Mouse (Mus musculus) right cerebral cortex, postnatal 25 days (tissue): ENCODE results near the gene Zfp639.

ENCODE experiments used
- DNase-seq: peaks from one replicate; pipeline ENCODE4 v3.0.0; 2022

Gene Zfp639

GRCm38 (mm10) chr3:32506366-32507225, 3.5 kb upstream of the Zfp639 start:
- no peak for DNase-seq

- DNase-seq: peak; percentile 59
Observed at GRCm38 (mm10) chr3:32508666-32509324, 1.3 kb upstream of the Zfp639 start.

GRCm38 (mm10) chr3:32510375-32511190, 524 bp downstream of the Zfp639 start:
- peak; percentile 90 for DNase-seq

DNA sequence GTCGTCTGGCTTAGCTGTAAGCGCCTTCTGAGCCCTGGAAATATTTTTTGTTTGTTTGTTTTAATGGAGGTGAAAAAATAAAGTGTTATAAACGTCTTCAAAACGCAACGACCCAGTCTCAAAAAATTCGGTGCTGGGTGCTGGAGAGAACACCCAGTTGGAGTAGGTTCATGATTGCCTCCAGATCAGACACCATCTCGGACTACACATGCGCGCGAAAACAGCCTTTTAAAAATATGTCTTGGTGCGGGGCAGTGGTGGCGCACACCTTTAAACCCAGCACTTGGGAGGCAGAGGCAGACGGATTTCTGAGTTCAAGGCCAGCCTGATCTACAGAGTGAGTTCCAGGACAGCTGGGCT, 1.1 kb downstream of the Zfp639 start:
- no peak for DNase-seq

- no peak for DNase-seq
Observed at GRCm38 (mm10) chr3:32512686-32513284, 2.7 kb downstream of the Zfp639 start.

DNA sequence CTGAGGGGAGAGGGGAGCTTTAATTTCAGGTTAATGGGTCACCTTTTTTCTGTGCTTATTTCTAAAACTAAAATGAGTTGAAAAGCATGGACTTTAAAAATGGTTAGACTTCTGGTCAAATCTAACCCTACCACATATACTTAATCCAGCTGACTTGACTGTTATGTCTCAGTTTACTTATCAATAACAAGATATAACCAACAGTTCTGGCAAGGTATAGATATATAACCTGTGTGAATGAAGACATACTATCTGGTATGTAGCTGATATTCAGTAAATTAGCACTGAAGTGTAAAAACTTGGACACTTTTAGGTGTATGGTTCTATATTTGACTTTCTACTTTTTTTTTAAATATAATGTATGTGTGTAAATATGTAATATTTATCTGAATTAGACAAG, 3.5 kb downstream of the Zfp639 start:
- no peak for DNase-seq

GRCm38 (mm10) chr3:32527181-32527580, 17.1 kb downstream of the Zfp639 start:
- no peak for DNase-seq

DNA sequence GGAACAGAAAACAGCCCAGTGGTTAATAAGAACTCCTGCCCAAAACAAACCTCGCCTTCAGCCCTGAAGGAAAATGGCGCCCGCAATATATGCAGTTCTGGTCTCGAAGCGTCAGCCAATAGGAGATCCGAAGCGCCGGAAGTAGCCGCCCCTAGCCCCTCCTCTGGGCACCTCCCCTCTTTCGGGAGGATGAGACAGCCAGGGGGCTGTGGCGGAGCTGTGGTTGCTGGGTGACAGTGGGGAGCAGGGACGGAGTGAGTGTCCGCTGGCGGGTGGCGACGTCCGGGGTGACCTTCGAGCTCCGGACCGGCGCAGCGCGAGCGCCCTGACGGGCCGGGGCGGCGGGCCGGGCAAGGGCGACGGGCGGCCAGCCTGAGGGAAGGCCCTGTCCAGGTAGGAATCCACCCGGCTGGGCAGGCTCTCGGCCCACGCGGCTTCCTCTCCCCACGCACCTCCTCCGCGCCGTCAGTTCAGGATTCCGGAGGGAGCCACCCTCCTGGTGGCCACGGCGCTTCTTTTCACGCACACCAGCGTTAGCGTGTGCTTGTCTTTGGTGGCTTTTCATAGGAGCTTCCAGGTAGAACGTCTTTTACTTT, 19.3 kb downstream of the Zfp639 start, which contains the start of gene Mfn1:
Gene Mfn1, plus strand, starts transcription at position 163 of the 596 bp plus-strand sequence.
- peak; percentile 94 for DNase-seq

DNA sequence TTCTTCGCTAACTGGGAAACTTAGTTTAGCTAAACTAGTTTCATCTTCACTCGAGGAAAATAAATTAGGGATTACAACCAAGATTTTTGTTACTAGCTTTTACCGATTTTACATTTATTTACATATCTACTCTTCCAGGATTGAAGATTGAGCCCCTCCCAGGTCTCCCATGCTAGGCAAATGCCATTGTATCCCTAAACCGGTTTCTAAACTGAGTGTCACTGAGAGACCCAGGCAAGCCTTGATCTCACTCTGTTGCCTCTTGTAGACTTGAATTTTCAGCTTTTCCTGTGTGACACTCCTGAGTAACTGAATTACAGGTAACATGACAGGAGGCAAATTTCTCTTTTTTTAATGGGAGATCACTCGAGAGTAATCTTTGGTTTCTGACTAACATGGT, 20.0 kb downstream of the Zfp639 start:
- no peak for DNase-seq

DNA sequence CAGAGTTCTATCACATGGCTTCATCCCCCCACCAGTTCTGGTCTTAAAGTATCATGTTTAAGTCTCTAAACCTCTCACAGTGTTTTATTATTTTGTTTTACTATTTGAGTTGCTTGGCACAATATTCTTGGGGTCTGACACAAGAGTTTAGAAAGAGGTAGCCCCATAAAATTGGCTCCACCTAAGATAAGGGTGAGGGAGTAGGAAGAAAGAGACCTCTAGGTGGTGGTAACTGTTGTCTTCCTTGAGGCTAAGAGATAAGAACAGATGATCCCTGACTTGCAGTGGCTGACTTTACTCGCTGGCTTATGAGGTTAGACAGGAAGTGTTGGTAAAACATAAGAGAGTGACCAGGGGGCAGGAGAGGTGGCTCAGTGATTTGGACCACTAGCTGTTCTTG, 25.6 kb downstream of the Zfp639 start:
- DNase-seq: no peak

- DNase-seq: peak; percentile 21
Observed at GRCm38 (mm10) chr3:32537556-32537955, 27.5 kb downstream of the Zfp639 start.

DNA sequence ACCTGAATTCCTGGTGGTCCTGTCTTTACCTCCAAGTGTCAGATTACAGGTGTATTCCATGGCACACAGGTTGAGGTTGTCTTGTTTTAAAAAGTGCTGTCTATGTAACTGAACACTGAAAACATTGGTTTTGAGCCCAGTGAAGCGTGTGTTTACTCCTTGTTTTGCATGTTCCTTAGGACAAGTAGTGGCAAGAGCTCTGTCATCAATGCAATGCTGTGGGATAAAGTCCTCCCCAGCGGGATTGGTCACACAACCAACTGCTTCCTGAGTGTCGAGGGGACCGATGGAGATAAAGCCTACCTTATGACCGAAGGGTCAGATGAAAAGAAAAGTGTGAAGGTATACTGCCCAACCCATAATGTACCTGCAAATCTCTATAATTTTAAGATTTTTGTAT, 28.0 kb downstream of the Zfp639 start:
- DNase-seq: no peak

DNA sequence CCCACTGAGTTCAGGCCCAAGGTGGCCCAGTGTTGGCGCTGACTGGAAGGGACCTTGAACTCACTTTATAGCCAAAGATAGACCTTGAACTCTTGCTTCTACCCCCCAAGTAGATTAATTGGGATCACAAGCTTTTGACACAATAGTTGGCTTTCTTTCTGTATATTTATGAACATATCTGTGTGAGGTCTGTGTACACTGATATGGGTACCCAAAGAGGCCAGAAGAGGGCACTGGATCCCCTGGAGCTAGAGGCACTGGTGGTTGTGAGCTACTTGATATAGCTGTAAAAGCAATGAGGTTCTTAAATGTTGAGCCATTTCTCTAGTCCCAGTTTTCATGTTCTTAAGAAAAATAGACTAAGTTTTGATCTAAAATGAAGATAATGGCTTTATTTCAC, 43.0 kb downstream of the Zfp639 start:
- DNase-seq: no peak

GRCm38 (mm10) chr3:32563401-32563800, 53.3 kb downstream of the Zfp639 start:
- no peak for DNase-seq
